Mouse (Mus musculus) bone marrow, adult 2 months (tissue): Measurements from ENCODE around the gene Zfand5.

Experiments used
- CTCF ChIP-seq: fragments of 200-500 bp; IDR thresholded peaks from 2 replicates; pipeline ENCODE4 v1.5.1; 2011; ENCODE audit warnings: low read length, control low read depth; ENCODE audit not compliant: control insufficient read depth, insufficient read depth
- POLR2A ChIP-seq: fragments of 200-500 bp; IDR thresholded peaks from 2 replicates; pipeline ENCODE4 v1.6.1; 2011; ENCODE audit warnings: low read depth, mild to moderate bottlenecking, control low read depth, low read length, borderline replicate concordance; ENCODE audit not compliant: control insufficient read depth

DNA sequence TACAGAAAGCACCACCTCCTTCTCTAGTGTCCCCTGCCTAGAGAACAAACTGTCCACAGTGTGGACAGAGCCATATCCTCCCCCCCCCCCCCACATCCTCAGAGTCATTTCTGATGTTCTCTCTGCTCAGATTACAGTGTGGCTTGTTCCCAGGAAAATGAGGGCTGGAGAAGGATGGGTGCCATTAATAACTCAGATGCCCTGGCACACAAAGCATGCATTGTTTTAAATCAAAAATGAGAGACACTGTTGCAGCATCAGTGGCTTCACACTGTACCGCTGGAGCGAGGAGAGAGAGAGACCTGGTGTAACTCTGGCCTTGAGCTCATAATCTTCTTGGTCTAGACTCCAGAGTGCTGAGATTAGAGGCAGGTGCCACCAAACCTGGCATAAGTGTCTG, 18.2 kb upstream of the Zfand5 start:
- TF ChIP-seq CTCF (no peak), POLR2A (no peak)
